Mouse (Mus musculus) heart, postnatal 0 days (tissue): ENCODE measurements at regions not wholly inside any gene's neighbourhood (a gene's known extent, or its start where the extent isn't known, plus 50 kb on each side); places are given as distances from the start of the nearest gene placed in this dataset.

ENCODE experiments used
- CTCF ChIP-seq: IDR thresholded peaks from 2 replicates; pipeline ENCODE4 v1.5.1; 2016; ENCODE audit warnings: antibody characterized with exemption, control low read depth, low read depth
- EP300 ChIP-seq: IDR thresholded peaks from 2 replicates; pipeline ENCODE4 v1.6.1; 2016; ENCODE audit warnings: antibody characterized with exemption, low read depth

DNA sequence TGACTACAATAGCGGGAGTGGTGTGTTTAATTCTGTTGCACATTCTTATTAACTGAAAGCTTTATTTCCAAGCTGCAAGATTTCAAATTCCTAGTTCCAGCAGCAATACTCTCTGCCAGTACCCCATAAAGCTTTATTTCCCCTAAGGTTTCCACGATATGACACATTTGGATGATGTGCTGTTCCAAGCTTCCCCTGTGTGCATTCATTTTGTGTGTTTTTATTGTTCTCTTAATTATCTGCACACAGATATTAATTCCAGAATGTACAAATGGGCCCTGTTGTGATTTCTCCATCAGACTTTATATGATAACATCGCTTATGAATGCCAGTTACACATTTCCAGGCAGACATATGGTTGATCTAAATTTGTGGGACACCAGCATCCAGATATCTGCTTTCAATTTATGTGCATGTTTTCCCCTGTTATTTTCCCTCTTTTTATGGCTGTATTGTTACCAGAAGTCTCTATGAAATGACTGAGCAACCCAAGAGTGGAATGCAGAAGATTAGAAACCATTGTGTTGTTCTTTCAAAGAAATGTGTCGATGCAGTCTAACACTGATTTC lies 312.4 kb upstream of the 1700008P02Rik start:
- TF ChIP-seq CTCF (no peak), EP300 (no peak)
